ENCODE assay signal across 29 mouse cellular contexts in genomic region chr7:110770949-110771348, GRCm38 (mm10). TPM values are rescaled to one million over a fixed set of nuclear protein-coding genes. Genes with fewer than 3 reads are reported as not detected.
DNase-seq lines count a peak whose midpoint lies in the region; ATAC-seq and TF ChIP-seq lines count a peak whose summit lies in the region.
"Had no signal": no experiment of that assay in that cellular context is flagged by ENCODE, and none has a peak within 500 bp of the region (broad histone marks: within the 10 kb centered on the region; RNA-seq: fewer than 3 reads in every experiment).

No protein-coding gene starts in this region.

- peak overlapping the region; percentile 21 for H3K27ac ChIP-seq in MEL (ENCODE audit: control insufficient read depth, low read depth, low read length)
- peak overlapping the region; percentile 22; the same call in 1 of the 2 replicates for H3K27ac ChIP-seq in brown adipose tissue, adult 24 weeks (replicated peaks; ENCODE audit: low read depth, low read length)
- peak overlapping the region; percentile 98 for H3K27ac ChIP-seq in liver, embryonic 13.5 days
- no peak overlapping the region for H3K27ac ChIP-seq in heart, embryonic 11.5 days (ENCODE audit: low read depth, low read length)
- H3K27ac ChIP-seq: forebrain, embryonic 10.5 days; forebrain, embryonic 15.5 days; heart, embryonic 13.5 days; hindbrain, embryonic 14.5 days; left cerebral cortex, adult 2 months; midbrain, embryonic 10.5 days; stomach, embryonic 15.5 days had no signal

- no peak for TF ChIP-seq RAD21 in MEL (IDR thresholded peaks at IDR 0.05; ENCODE audit: low read depth, low read length)

- peak overlapping the region; percentile 19 for H3K4me3 ChIP-seq in erythroblast, embryonic 14.5 days (replicated peaks)
- no peak overlapping the region for H3K4me3 ChIP-seq in MEL (ENCODE audit: control insufficient read depth in 1 of 2, insufficient read depth in 1 of 2, low read depth in 2 of 2, low read length in 2 of 2)
- no peak overlapping the region for H3K4me3 ChIP-seq in brown adipose tissue, adult 24 weeks (ENCODE audit: insufficient read depth, low read depth, low read length)
- H3K4me3 ChIP-seq in liver, embryonic 13.5 days (replicated peaks), result no peak overlapping the region
- no peak overlapping the region for H3K4me3 ChIP-seq in heart, embryonic 11.5 days (ENCODE audit: low read depth, low read length)
- H3K4me3 ChIP-seq: forebrain, embryonic 10.5 days; forebrain, embryonic 15.5 days; heart, embryonic 13.5 days; left cerebral cortex, adult 2 months; midbrain, embryonic 10.5 days; stomach, embryonic 15.5 days had no signal

- no peaks in the 10 kb centered on the region for H3K9me3 ChIP-seq in erythroblast, embryonic 14.5 days (ENCODE audit: control insufficient read depth, low read length)
- no peaks in the 10 kb centered on the region for H3K9me3 ChIP-seq in MEL (replicated peaks; ENCODE audit: insufficient read depth, low read length)
- no peaks in the 10 kb centered on the region for H3K9me3 ChIP-seq in liver, embryonic 13.5 days (replicated peaks)
- H3K9me3 ChIP-seq in heart, embryonic 11.5 days (replicated peaks; ENCODE audit: control insufficient read depth, low read length), result no peaks in the 10 kb centered on the region
- H3K9me3 ChIP-seq: forebrain, embryonic 10.5 days; forebrain, embryonic 15.5 days; heart, embryonic 13.5 days; midbrain, embryonic 10.5 days; stomach, embryonic 15.5 days had no signal

- peak overlapping the region; percentile 29 for H3K4me2 ChIP-seq in liver, embryonic 13.5 days
- no peak overlapping the region for H3K4me2 ChIP-seq in heart, embryonic 11.5 days
- H3K4me2 ChIP-seq: forebrain, embryonic 15.5 days; heart, embryonic 13.5 days; hindbrain, embryonic 14.5 days; lung, embryonic 14.5 days; stomach, embryonic 15.5 days had no signal

- H3K9ac ChIP-seq in MEL (ENCODE audit: control insufficient read depth, low read depth, low read length, poor library complexity, severe bottlenecking), result no peak overlapping the region
- H3K9ac ChIP-seq in liver, embryonic 13.5 days, result peak overlapping the region; percentile 81
- H3K9ac ChIP-seq in heart, embryonic 11.5 days (ENCODE audit: low read depth, low read length), result no peak overlapping the region
- H3K9ac ChIP-seq: forebrain, embryonic 15.5 days; heart, embryonic 13.5 days; hindbrain, embryonic 14.5 days; lung, embryonic 14.5 days; stomach, embryonic 15.5 days had no signal

- H3K36me3 ChIP-seq in erythroblast, embryonic 14.5 days (ENCODE audit: control insufficient read depth), result peaks cover 12% of the 10 kb centered on the region
- H3K36me3 ChIP-seq in MEL (ENCODE audit: control insufficient read depth in 1 of 2, insufficient read depth in 2 of 2, low read length in 2 of 2), result peaks cover 0 to 42% of the 10 kb centered on the region in 2 experiments; a peak in 2 of 4 replicates
- no peaks in the 10 kb centered on the region for H3K36me3 ChIP-seq in liver, embryonic 13.5 days
- no peaks in the 10 kb centered on the region for H3K36me3 ChIP-seq in heart, embryonic 11.5 days (ENCODE audit: control insufficient read depth, insufficient read depth, low read length)
- H3K36me3 ChIP-seq: forebrain, embryonic 10.5 days; forebrain, embryonic 15.5 days; heart, embryonic 13.5 days; midbrain, embryonic 10.5 days; stomach, embryonic 15.5 days had no signal

- peak; percentile 62 for DNase-seq in MEL (ENCODE audit: low read depth, low spot score)
- DNase-seq in liver, embryonic 13.5 days, result peak; percentile 32
- no peak for DNase-seq in adrenal gland, adult 18-20 months (ENCODE audit: low spot score in 2 of 2)
- no peak for DNase-seq in lung, postnatal 36 days
- DNase-seq: adrenal gland, postnatal 25 days; cerebellum, adult 9-10 months; cerebellum, postnatal 36 days; gastrocnemius, postnatal 25 days; heart, adult 18-20 months; heart, postnatal 10 days; kidney, adult 9 months; kidney, postnatal 14 days; lung, embryonic 14.5 days; lung, postnatal 14 days; right cerebral cortex, postnatal 25 days; thymus, postnatal 25 days had no signal

- no peak for ATAC-seq in erythroblast, adult 5-6 weeks (replicated peaks; ENCODE audit: low FRiP score, poor library complexity, severe bottlenecking)
- ATAC-seq in liver, embryonic 13.5 days (ENCODE audit: low read depth), result peak; percentile 11
- ATAC-seq in heart, embryonic 11.5 days (replicated peaks; ENCODE audit: insufficient number of reproducible peaks, low FRiP score, low TSS enrichment), result no peak
- ATAC-seq: forebrain, embryonic 15.5 days; intestine, postnatal 0 days; midbrain, embryonic 16.5 days had no signal

- TF ChIP-seq EP300 in MEL (IDR thresholded peaks at IDR 0.05; ENCODE audit: low read depth in 1 of 2, low read length in 2 of 2), result peak; percentile 11 to 34; a peak in 3 of 4 replicates

- peaks cover 22% of the 10 kb centered on the region for H3K27me3 ChIP-seq in erythroblast, embryonic 14.5 days (ENCODE audit: control insufficient read depth)
- no peaks in the 10 kb centered on the region for H3K27me3 ChIP-seq in MEL (ENCODE audit: control insufficient read depth in 1 of 2, insufficient read depth in 2 of 2, low read length in 2 of 2)
- H3K27me3 ChIP-seq in liver, embryonic 13.5 days, result peaks cover 19% of the 10 kb centered on the region
- H3K27me3 ChIP-seq in heart, embryonic 11.5 days (ENCODE audit: control insufficient read depth, insufficient read depth, low read length), result peaks cover 14% of the 10 kb centered on the region

- TF ChIP-seq CTCF in MEL (IDR thresholded peaks at IDR 0.05 in 2 of 3, conservative IDR thresholded peaks at IDR 0.05 in 1 of 3; ENCODE audit: control insufficient read depth in 1 of 3, insufficient read depth in 1 of 3, low read depth in 2 of 3, low read length in 3 of 3, poor library complexity in 1 of 3, severe bottlenecking in 1 of 3), result no peak

- peaks cover 82% of the 10 kb centered on the region for H3K4me1 ChIP-seq in erythroblast, embryonic 14.5 days (ENCODE audit: control insufficient read depth)
- H3K4me1 ChIP-seq in MEL (ENCODE audit: control insufficient read depth in 1 of 2, insufficient read depth in 2 of 2, low read length in 2 of 2), result peaks cover 15 to 40% of the 10 kb centered on the region in 2 experiments
- H3K4me1 ChIP-seq in brown adipose tissue, adult 24 weeks (ENCODE audit: control insufficient read depth, insufficient read depth, insufficient read length, low read length), result peaks cover 31% of the 10 kb centered on the region
- peaks cover 80% of the 10 kb centered on the region for H3K4me1 ChIP-seq in liver, embryonic 13.5 days (replicated peaks)
- peaks cover 34% of the 10 kb centered on the region for H3K4me1 ChIP-seq in heart, embryonic 11.5 days (ENCODE audit: control insufficient read depth, insufficient read depth, low read length)

- peaks cover 6% of the 10 kb centered on the region for H3K79me2 ChIP-seq in MEL (ENCODE audit: control insufficient read depth, insufficient read depth, low read length, poor library complexity)

- 35% methylated on average over 4 of the region's 4 CpGs for WGBS in liver, embryonic 13.5 days (ENCODE audit: insufficient replicate concordance)
- 90% methylated on average over 4 of the region's 4 CpGs for WGBS in heart, embryonic 11.5 days (ENCODE audit: insufficient replicate concordance)

- TF ChIP-seq POLR2A in MEL (IDR thresholded peaks at IDR 0.05; ENCODE audit: control insufficient read depth in 1 of 2, insufficient read depth in 1 of 2, low read depth in 1 of 2, low read length in 2 of 2, poor library complexity in 1 of 2), result no peak

TF ChIP-seq in MEL, 35 proteins besides CTCF, POLR2A, EP300 and RAD21:
- TF ChIP-seq TBP (IDR thresholded peaks at IDR 0.05; ENCODE audit: low read depth, low read length) (no peak), JUND (IDR thresholded peaks at IDR 0.05; ENCODE audit: low read depth, low read length) (no peak), MAX (IDR thresholded peaks at IDR 0.05; ENCODE audit: low read length) (peak; percentile 18; the same call in 1 of the 2 replicates), MXI1 (IDR thresholded peaks at IDR 0.05; ENCODE audit: low read depth, low read length) (peak; percentile 57), ETS1 (IDR thresholded peaks at IDR 0.05; ENCODE audit: low read depth, low read length) (0 out of 2 replicates have a peak, but pooled peaks have one; percentile 26), TCF12 (IDR thresholded peaks at IDR 0.05; ENCODE audit: low read depth, low read length) (peak; percentile 3; the same call in 1 of the 2 replicates), RCOR1 (IDR thresholded peaks at IDR 0.05; ENCODE audit: low read depth, low read length) (0 out of 2 replicates have a peak, but pooled peaks have one; percentile 16), POLR2AphosphoS5 (IDR thresholded peaks at IDR 0.05; ENCODE audit: borderline replicate concordance, low read depth, low read length) (no peak), KAT2A (conservative IDR thresholded peaks at IDR 0.05; ENCODE audit: low read depth, low read length) (no peak), SIN3A (IDR thresholded peaks at IDR 0.05; ENCODE audit: low read length) (0 out of 2 replicates have a peak, but pooled peaks have one; percentile 21), ELF1 (IDR thresholded peaks at IDR 0.05; ENCODE audit: low read depth, low read length) (no peak), USF2 (IDR thresholded peaks at IDR 0.05; ENCODE audit: borderline replicate concordance in 1 of 2, insufficient read depth in 1 of 2, low read depth in 1 of 2, low read length in 2 of 2) (no peak), MYB (IDR thresholded peaks at IDR 0.05; ENCODE audit: low read depth, low read length) (0 out of 2 replicates have a peak, but pooled peaks have one; percentile 12)

RNA-seq across cellular contexts. Expression of gene Ampd3, which starts 2.9 kb away (rescaled TPM):
- 2.6 and 4.3 TPM in 2 replicates for polyA plus RNA-seq in erythroblast, embryonic 14.5 days (2012)
- 50.7 and 52.0 TPM in 2 replicates for total RNA-seq in erythroblast, adult 5-6 weeks (2015; ENCODE audit: low replicate concordance)
- total RNA-seq in erythroblast, adult 5-6 weeks (2017; ENCODE audit: low replicate concordance), result 53.8 and 57.6 TPM in 2 replicates
- total RNA-seq in MEL (2012; rRNA removed), result 11.7 and 14.8 TPM in 2 replicates
- 10 to 100 TPM in 1 of 2 experiments, not detected in 1; 22.3 TPM for polyA plus RNA-seq in MEL (2012; ENCODE audit: insufficient read depth in 1 of 2, insufficient read length in 2 of 2, low read depth in 1 of 2, low replicate concordance in 2 of 2, missing spikeins in 1 of 2)
- 22.4 and 30.0 TPM in 2 replicates for polyA plus RNA-seq in brown adipose tissue, adult 24 weeks (2012; ENCODE audit: insufficient read depth, insufficient read length, missing spikeins)
- 26.2 and 34.2 TPM in 2 replicates for polyA plus RNA-seq in liver, embryonic 13.5 days (2015; fragmentation: Nextera tagmentation; extraction: Ambion mirVana)
- total RNA-seq in adrenal gland, adult 18-20 months (2021), result 10 to 100 TPM; 18.8 to 22.6 TPM
- 6.0 and 8.9 TPM in 2 replicates for polyA plus RNA-seq in heart, embryonic 11.5 days (2014; fragmentation: Nextera tagmentation; extraction: Ambion mirVana)

Comparison
In these comparisons a context has a peak if more than half of its experiments do, and no peak if none do; other contexts are left out.
1. DNase-seq: peak in MEL (single experiment) and liver, embryonic 13.5 days (single experiment); none in adrenal gland, adult 18-20 months (0 of 2) and lung, postnatal 36 days (single experiment).